Mouse (Mus musculus) mature B cell (primary cell): ENCODE data around the gene Prf1.

ENCODE experiments used
- in situ Hi-C: fragments of 300-500 bp; cut with MboI; formaldehyde crosslinking; loops from 2 replicates; pipeline ENCODE4 v1.14.3; 2019

Prf1 gene

GRCm38 (mm10) chr10:61297477-61297876, at the start of gene Prf1:
Prf1 (plus strand) TSS chr10:61297833.
- in situ Hi-C loops = no loop called here

GRCm38 (mm10) chr10:61248596-61249114, 49.0 kb upstream of the Prf1 start:
- in situ Hi-C loops = no loop called here

DNA sequence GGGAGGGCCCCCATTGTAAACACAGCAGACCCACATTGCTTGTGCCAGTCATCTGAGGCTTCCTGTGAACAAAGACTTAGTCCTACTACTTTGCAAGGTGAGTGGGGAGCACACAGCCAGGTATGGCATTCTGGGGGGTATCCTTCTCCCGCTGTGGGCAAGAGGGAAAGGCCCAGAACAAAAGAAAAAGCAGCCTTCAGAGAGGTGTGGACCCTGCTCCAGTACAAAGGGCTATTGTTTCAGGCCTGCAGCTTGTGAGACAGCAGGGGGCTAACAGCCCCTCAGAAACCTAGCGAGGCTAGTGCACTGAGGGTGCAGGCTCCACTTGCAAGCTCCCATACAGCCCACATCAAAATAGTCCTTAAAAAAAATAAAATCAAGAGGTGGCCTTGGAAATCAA, 47.7 kb upstream of the Prf1 start:
- in situ Hi-C loops = no loop called here

GRCm38 (mm10) chr10:61254761-61255160, 42.9 kb upstream of the Prf1 start:
- in situ Hi-C loops = no loop called here

GRCm38 (mm10) chr10:61255190-61255589, 42.4 kb upstream of the Prf1 start:
- in situ Hi-C loops = no loop called here

- in situ Hi-C loops = no loop called here
Measured at GRCm38 (mm10) chr10:61256665-61257064, 41.0 kb upstream of the Prf1 start.

DNA sequence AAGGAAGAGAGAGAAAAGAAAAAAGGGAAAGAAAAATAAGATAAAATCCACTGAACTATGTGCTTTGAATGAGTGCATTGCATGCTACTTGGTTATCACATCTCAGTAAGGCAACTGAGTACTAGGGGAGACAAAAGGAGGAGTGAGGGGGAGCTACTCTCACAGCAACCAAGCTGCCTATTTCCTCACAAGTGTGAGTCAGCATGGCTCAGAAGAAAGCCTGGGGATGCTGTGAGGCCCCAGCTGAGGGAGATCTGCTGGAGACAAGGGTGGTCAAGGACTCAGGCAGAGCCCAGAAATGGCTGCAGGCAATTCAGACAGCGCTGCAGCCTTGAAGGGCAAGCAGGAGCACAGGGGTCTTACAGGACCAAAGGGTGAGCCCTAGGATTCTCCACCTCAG, 39.5 kb upstream of the Prf1 start:
- in situ Hi-C loops = no loop called here

- in situ Hi-C loops = no loop called here
Measured at GRCm38 (mm10) chr10:61261229-61262156, 36.1 kb upstream of the Prf1 start.

- in situ Hi-C loops = no loop called here
Measured at GRCm38 (mm10) chr10:61263606-61264005, 34.0 kb upstream of the Prf1 start.

DNA sequence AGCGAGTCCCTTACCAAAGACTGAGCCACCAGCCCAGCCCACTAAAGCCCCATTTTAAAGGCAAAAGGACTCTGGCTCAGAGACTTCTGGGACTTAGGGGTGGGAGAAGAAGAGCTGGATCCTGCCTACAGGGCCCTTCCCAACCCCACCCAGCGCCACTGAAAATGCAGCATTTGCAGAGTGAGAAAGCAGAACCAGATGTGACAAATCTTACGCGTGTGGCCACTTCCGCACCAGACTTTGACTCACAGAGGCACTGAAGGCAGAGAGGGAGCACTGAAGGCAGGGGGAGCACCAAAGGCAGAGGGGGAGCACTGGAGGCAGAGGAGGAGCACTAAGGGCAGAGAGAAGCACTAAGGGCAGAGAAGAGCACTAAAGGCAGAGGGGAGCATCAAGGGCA, 30.3 kb upstream of the Prf1 start:
- in situ Hi-C loops = no loop called here

DNA sequence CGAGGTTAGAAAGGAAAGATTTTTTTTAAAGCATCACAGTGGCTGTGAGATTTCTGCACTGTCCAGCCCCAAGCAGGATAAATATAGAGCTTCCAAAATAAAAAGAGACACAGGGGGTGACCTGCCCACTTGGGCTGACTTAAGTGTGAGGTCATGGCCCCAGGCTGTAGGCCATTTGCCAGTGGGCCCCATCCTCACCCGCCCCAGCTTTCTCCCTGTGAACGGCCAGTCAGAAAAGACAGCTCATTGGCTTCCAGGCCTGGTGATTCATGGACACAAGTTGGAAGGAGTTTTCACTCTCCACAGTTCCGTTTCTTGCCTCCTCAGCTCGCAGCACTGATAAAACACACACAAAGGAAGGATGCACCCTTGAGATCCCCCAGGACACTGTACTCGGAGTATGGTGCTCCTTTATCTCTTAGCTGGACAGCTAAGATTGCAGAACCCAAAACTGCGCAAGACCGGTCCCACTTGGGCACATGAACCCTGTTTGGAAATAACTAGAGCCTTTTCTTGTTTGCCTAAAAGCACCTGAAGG, 25.5 kb upstream of the Prf1 start:
- in situ Hi-C loops = no loop called here

DNA sequence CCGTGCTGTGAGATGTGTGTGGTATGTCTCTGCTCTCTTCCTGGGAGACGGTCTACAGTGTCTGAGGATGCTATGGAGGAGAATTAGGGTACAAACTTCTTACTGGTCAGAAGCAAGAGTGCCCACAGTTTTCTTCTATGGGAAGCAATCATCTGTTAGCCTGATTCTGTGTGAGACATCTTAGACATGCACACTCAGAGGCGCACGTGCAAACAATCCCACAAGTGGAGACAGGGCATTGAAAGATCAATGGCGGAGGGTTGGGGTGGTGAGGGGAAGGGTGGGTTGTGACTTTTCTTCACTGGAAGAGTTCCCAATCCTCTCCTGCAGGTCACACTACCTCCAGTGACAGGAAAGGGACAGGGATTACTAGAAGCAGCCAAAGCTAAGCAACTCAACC, 25.0 kb upstream of the Prf1 start:
- in situ Hi-C loops = no loop called here

DNA sequence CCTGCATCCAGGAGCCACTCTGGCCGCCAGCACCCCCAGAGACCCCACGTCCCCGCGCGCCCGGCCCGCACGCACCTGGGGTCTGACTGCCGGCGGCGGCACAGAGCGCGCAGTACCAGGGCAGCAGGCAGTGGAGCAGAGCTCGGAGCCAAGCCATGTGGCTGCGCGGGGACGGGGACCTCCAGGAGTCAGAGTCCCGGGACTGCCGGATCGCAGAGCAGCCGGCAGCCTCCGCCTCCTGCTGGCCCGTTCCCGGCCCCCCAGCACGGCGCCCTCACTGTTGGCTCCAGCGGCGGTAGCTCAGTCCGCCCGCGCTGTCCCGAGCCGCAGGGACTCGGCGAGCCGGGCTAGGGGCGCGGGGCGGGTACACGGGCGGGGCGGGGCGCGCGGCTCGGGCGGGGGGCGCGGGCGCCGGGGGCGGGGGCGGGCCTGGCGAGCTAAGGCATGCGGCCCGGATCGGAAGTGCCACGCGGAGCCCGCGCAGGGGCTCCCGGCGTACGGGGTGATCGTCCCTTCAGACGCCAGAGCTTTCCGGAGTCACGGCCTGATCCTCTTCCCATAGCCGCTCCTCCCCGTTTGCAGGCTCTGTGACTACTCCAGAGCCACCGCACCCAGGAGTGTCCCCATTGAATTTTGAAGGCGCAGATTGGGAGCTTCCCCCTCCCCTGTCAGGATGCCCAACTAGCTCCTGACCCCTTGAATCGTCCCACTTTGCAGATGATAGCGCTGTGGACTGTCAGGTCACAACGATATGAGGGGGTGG, 24.4 kb upstream of the Prf1 start, which contains the start of gene Adamts14:
Gene Adamts14, minus strand, starts transcription at position 358 of the 763 bp plus-strand sequence.
- in situ Hi-C loops = no loop called here

GRCm38 (mm10) chr10:61273844-61274215, 23.8 kb upstream of the Prf1 start:
- in situ Hi-C loops = no loop called here

DNA sequence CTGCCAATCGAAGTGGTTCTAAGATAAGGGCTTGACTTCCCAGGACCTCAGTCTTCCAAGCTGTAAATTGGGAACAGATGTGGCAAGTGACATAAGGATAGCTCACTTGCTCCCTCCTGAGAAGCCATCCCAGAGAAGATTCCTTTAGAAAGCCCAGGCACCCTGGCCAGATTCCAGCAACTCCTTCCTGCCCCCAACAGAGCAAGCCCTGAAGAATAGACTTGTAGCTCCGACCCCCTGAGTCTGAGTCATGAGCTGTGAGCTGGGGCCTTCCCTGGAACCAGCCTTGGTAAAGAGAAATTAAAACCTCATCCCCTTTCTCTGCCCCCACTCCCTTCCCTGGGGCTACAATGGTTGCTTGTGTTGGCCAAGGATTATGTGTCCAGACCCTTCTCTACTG, 23.1 kb upstream of the Prf1 start:
- in situ Hi-C loops = no loop called here

GRCm38 (mm10) chr10:61275669-61276110, 21.9 kb upstream of the Prf1 start:
- in situ Hi-C loops = no loop called here

DNA sequence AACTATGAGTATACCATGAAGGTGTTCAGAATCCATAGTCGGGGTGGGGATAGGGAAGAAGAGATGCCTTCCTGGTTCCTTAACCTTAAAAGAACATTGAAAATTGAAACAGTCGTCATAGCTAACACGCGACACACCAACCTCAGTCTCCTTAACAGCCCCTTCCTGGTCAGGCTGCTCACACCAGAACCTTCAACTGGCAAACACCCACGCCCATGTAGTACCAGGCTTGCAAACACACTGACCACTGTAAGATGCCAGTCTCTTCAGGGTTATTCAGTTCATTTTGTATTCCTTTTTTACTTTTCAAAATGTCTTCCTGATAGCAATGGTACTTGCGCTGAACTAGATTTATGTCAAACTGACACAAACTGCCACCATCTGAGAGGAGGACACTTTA, 20.6 kb upstream of the Prf1 start:
- in situ Hi-C loops = no loop called here

GRCm38 (mm10) chr10:61277918-61278674, 19.5 kb upstream of the Prf1 start:
- in situ Hi-C loops = no loop called here

GRCm38 (mm10) chr10:61281115-61281514, 16.5 kb upstream of the Prf1 start:
- in situ Hi-C loops = no loop called here

GRCm38 (mm10) chr10:61284309-61284708, 13.3 kb upstream of the Prf1 start:
- in situ Hi-C loops = no loop called here

DNA sequence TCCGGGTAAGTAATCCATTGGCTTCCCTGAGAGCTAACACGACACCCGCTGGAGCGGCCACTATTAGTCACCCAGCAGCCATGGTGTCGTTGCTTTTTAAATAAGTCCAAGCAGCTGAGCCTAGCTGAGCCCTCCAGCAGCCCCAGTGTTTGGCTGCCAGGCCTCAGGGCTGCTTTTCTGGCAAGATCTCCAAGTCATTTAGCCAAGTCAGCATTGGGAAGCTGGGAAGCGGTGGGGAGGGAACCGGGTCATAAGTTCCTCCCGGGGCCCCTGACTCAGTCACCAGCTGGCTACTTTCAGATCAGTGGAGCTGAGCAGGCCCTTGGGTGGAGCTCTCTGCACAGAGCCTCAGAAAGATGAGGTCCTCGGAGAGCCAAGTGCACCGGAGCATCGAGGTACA, 12.4 kb upstream of the Prf1 start:
- in situ Hi-C loops = no loop called here

- in situ Hi-C loops = no loop called here
Measured at GRCm38 (mm10) chr10:61286246-61286645, 11.4 kb upstream of the Prf1 start.
